Mouse (Mus musculus): ENCODE measurements at regions not wholly inside any gene's neighbourhood (a gene's known extent, or its start where the extent isn't known, plus 50 kb on each side); places are given as distances from the start of the nearest gene placed in this dataset.

- no peak overlapping the region for H3K9ac ChIP-seq
- H3K27ac ChIP-seq: no peak overlapping the region
- no peak overlapping the region for H3K4me3 ChIP-seq
- no peak for ATAC-seq (ENCODE audit: low FRiP score)
- H3K4me2 ChIP-seq (replicated peaks): no peak overlapping the region
- H3K36me3 ChIP-seq: no peaks in the 10 kb centered on the region
- WGBS: 90% methylated on average over 1 of the region's 1 CpGs
- H3K9me3 ChIP-seq (replicated peaks): no peaks in the 10 kb centered on the region
- H3K27me3 ChIP-seq: no peaks in the 10 kb centered on the region
- H3K4me1 ChIP-seq: peaks cover 2% of the 10 kb centered on the region; the same call in 1 of the 2 replicates
These were observed 81.2 kb upstream of the Mms22l start for GRCm38 (mm10) chr4:24415048-24415447.

GRCm38 (mm10) chr4:24429092-24429928 lies 66.9 kb upstream of the Mms22l start:
- peak; percentile 94 for ATAC-seq (ENCODE audit: low FRiP score)
- Histone ChIP-seq H3K27me3 (no peaks in the 10 kb centered on the region), H3K27ac (peak overlapping the region; percentile 70), H3K4me3 (peak overlapping the region; percentile 16), H3K9ac (no peak overlapping the region), H3K9me3 (replicated peaks) (no peaks in the 10 kb centered on the region), H3K36me3 (no peaks in the 10 kb centered on the region), H3K4me1 (0 out of 2 replicates have a peak, but pooled peaks cover 7% of the 10 kb centered on the region), H3K4me2 (replicated peaks) (peak overlapping the region; percentile 44)
- 30% methylated on average over 8 of the region's 8 CpGs for WGBS

DNA sequence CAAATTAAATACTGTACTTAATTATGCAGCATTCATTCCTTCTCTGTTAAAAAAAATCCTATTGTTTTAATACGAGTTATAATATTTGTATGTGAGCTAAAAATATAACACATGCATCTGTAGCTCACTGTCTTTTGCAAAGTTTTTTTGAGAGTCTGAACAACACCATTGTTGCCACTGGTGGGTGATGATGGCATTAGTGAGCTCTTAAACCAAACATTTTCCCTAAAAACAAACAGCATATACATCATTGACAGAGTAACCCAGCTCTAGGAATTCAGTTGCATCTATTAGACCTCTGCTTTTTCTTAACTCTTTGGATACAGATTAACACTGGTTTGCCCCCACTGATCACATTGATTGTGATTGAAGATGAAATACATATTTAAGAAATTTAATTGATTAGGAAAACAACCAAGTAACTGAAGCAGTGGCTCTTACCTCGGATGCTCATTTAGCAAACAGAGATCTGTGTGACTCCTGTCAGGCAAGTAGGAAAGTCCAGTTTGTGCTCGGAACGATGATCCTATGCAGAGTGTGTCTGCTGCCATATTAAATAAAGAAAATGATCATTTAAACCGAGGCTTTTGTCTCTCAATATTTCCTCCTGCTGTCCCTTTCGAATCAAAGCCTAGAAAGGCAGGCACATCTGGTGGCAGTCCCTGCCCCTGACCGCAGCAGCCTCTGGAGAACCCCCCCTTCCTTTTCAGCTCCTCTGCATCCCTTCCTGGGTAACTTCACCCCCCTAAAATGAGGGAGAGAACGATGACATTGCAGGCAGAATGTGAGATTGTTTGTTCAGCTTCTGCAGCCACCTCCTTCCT lies 66.1 kb upstream of the Mms22l start:
- H3K4me3 ChIP-seq: peak overlapping the region; percentile 26
- 39% methylated on average over 8 of the region's 8 CpGs for WGBS
- ATAC-seq (ENCODE audit: low FRiP score): peak; percentile 36; the same call in 1 of the 2 replicates
- no peaks in the 10 kb centered on the region for H3K36me3 ChIP-seq
- H3K27ac ChIP-seq: peak overlapping the region; percentile 79
- H3K4me1 ChIP-seq: 0 out of 2 replicates have a peak, but pooled peaks cover 7% of the 10 kb centered on the region
- H3K27me3 ChIP-seq: no peaks in the 10 kb centered on the region
- H3K9ac ChIP-seq: peak overlapping the region; percentile 50
- H3K4me2 ChIP-seq (replicated peaks): peak overlapping the region; percentile 44
- H3K9me3 ChIP-seq (replicated peaks): no peaks in the 10 kb centered on the region

DNA sequence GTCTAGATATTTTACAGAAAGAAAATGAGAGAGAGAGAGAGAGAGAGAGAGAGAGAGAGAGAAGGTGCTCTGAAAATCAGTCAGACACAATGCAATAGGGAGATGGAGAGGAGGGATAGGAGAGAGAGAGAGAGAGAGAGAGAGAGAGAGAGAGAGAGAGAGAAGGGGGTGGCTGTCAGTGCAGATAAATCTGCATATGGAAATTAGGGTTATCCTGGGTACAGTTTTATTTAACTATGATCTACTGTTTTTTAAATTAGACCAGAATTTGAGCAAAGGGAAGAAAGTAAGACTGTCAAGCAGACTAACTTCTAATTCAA lies 65.5 kb upstream of the Mms22l start:
- Histone ChIP-seq H3K27ac (peak overlapping the region; percentile 79), H3K4me1 (0 out of 2 replicates have a peak, but pooled peaks cover 7% of the 10 kb centered on the region), H3K9ac (peak overlapping the region; percentile 50), H3K9me3 (replicated peaks) (no peaks in the 10 kb centered on the region), H3K4me3 (peak overlapping the region; percentile 26), H3K27me3 (no peaks in the 10 kb centered on the region), H3K4me2 (replicated peaks) (peak overlapping the region; percentile 44), H3K36me3 (no peaks in the 10 kb centered on the region)
- ATAC-seq (ENCODE audit: low FRiP score): 0 out of 2 replicates have a peak, but pooled peaks have one; percentile 11

DNA sequence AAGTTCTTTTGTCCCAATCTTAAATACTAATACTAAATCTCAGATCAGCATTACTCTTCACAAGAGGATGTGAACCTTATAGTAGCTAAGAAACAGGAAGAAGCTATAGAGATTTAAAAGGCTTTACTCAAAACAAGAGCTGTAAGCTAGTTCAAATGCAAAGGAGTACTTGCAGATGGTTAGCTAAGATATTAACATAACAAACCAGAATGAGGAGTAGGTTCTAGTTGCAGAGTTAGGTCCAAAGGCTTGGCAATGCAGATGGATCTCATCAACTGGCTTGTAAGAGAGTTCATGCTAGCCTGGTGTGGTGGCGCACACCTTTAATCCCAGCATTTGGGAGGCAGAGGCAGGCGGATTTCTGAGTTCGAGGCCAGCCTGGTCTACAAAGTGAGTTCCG lies 59.0 kb upstream of the Mms22l start:
- WGBS: 95% methylated on average over 4 of the region's 4 CpGs
- Histone ChIP-seq H3K4me2 (replicated peaks) (no peak overlapping the region), H3K9me3 (replicated peaks) (no peaks in the 10 kb centered on the region), H3K9ac (no peak overlapping the region), H3K27ac (no peak overlapping the region), H3K36me3 (no peaks in the 10 kb centered on the region), H3K4me1 (no peaks in the 10 kb centered on the region), H3K4me3 (no peak overlapping the region), H3K27me3 (no peaks in the 10 kb centered on the region)
- no peak for ATAC-seq (ENCODE audit: low FRiP score)

Data from hindbrain, embryonic 12.5 days (tissue).